Mouse (Mus musculus) forelimb bud, embryonic 11.5 days (tissue): Measurements from ENCODE around the gene Zfp667.
"Not testable (repeated sequence)": the region's sequence is repeated elsewhere in the genome, so short reads cannot be mapped to it uniquely, and the experiment has no call there.

Source experiments
- DNase-seq: peaks from one replicate; pipeline ENCODE4 v3.0.0-alpha.2; 2012; ENCODE audit warnings: low read depth, low spot score

Gene Zfp667

GRCm38 (mm10) chr7:6285842-6286705 lies at the start of gene Zfp667:
TSS of gene Zfp667 (plus strand) at chr7:6286579.
- DNase-seq, result peak; percentile 97

GRCm38 (mm10) chr7:6239787-6240186 lies 46.6 kb upstream of the Zfp667 start:
- DNase-seq, result no peak

GRCm38 (mm10) chr7:6240841-6241425 lies 45.4 kb upstream of the Zfp667 start:
- peak; percentile 50 for DNase-seq

- DNase-seq, result peak; percentile 67
Observed at GRCm38 (mm10) chr7:6244361-6245292, 41.8 kb upstream of the Zfp667 start.

- no peak for DNase-seq
Observed at GRCm38 (mm10) chr7:6252410-6252809, 34.0 kb upstream of the Zfp667 start, which contains the start of gene Epp13. TSS of gene Epp13 (plus strand) at chr7:6252710.

GRCm38 (mm10) chr7:6254451-6254850 lies 31.9 kb upstream of the Zfp667 start:
- no peak for DNase-seq

- no peak for DNase-seq
Observed at GRCm38 (mm10) chr7:6257386-6257785, 29.0 kb upstream of the Zfp667 start.

- DNase-seq, result no peak
Observed at GRCm38 (mm10) chr7:6258232-6259220, 27.9 kb upstream of the Zfp667 start.

GRCm38 (mm10) chr7:6260004-6260403 lies 26.4 kb upstream of the Zfp667 start:
- not testable (repeated sequence) for DNase-seq

GRCm38 (mm10) chr7:6262120-6262519 lies 24.3 kb upstream of the Zfp667 start:
- no peak for DNase-seq

- no peak for DNase-seq
Observed at GRCm38 (mm10) chr7:6262984-6263383, 23.4 kb upstream of the Zfp667 start.

- DNase-seq, result peak; percentile 19
Observed at GRCm38 (mm10) chr7:6265695-6266094, 20.7 kb upstream of the Zfp667 start.

- no peak for DNase-seq
Observed at GRCm38 (mm10) chr7:6277906-6278305, 8.5 kb upstream of the Zfp667 start.

- peak; percentile 85 for DNase-seq
Observed at GRCm38 (mm10) chr7:6282749-6283148, 3.6 kb upstream of the Zfp667 start.

- peak; percentile 89 for DNase-seq
Observed at GRCm38 (mm10) chr7:6283451-6284075, 2.8 kb upstream of the Zfp667 start.

- DNase-seq, result no peak
Observed at GRCm38 (mm10) chr7:6284442-6285012, 1.9 kb upstream of the Zfp667 start.

GRCm38 (mm10) chr7:6285366-6285765 lies 1.0 kb upstream of the Zfp667 start:
- DNase-seq, result no peak

GRCm38 (mm10) chr7:6286921-6287531 lies 647 bp downstream of the Zfp667 start:
- no peak for DNase-seq

- not testable (repeated sequence) for DNase-seq
Observed at GRCm38 (mm10) chr7:6291121-6291520, 4.7 kb downstream of the Zfp667 start.
